Mouse (Mus musculus) ES-E14 (cell line): ENCODE results near the gene Nfib. TPM values are rescaled to one million over a fixed set of nuclear protein-coding genes. Genes with fewer than 3 reads are reported as not detected.

Experiments
- DNase-seq: peaks from one replicate; pipeline ENCODE4 v3.0.0-alpha.2; 2013; ENCODE audit warnings: low read depth, low spot score
- H3K27ac ChIP-seq: 2 replicates; pipeline ENCODE4 v1.5.1; 2012; ENCODE audit warnings: low read depth, mild to moderate bottlenecking, low read length, moderate library complexity, mixed read lengths; ENCODE audit not compliant: poor library complexity, insufficient read depth, severe bottlenecking
- H3K36me3 ChIP-seq: 2 replicates; pipeline ENCODE4 v1.6.1; 2012; ENCODE audit warnings: mild to moderate bottlenecking, low read length, moderate library complexity, mixed read lengths; ENCODE audit not compliant: control insufficient read depth, poor library complexity, insufficient read depth, severe bottlenecking
- H3K4me1 ChIP-seq, 2 experiments: fragments of 150-350 bp in 1 of 2; sonication (generic) in 1 of 2; 2 replicates each; pipeline ENCODE4 v1.6.1; 2012; ENCODE audit warnings: low read length in 2 of 2, mild to moderate bottlenecking in 1 of 2, mixed read lengths in 1 of 2; ENCODE audit not compliant: control insufficient read depth in 2 of 2, insufficient read depth in 2 of 2, poor library complexity in 1 of 2
- H3K4me3 ChIP-seq, 2 experiments: fragments of 150-350 bp in 1 of 2; sonication (generic) in 1 of 2; 2 replicates each; pipeline ENCODE4 v1.5.1; 2012; ENCODE audit warnings: low read length in 2 of 2, low read depth in 1 of 2, mild to moderate bottlenecking in 1 of 2, mixed read lengths in 1 of 2; ENCODE audit not compliant: insufficient read depth in 1 of 2, poor library complexity in 1 of 2, severe bottlenecking in 1 of 2
- H3K9ac ChIP-seq: 2 replicates; pipeline ENCODE4 v1.6.1; 2012; ENCODE audit warnings: low read depth, mild to moderate bottlenecking, low read length, mixed read lengths; ENCODE audit not compliant: poor library complexity, insufficient read depth, severe bottlenecking
- H3K9me3 ChIP-seq: fragments of 150-350 bp; sonication (generic); 2 replicates; pipeline ENCODE4 v1.6.1; 2012; ENCODE audit warnings: low read depth, mild to moderate bottlenecking, low read length; ENCODE audit not compliant: control insufficient read depth, insufficient read depth
- CHD2 ChIP-seq: IDR thresholded peaks from 2 replicates; pipeline ENCODE4 v1.6.1; 2014; ENCODE audit warnings: mild to moderate bottlenecking, low read depth, low read length, inconsistent platforms
- HCFC1 ChIP-seq: IDR thresholded peaks from 2 replicates; pipeline ENCODE4 v1.6.1; 2012; ENCODE audit warnings: low read length, inconsistent platforms, borderline replicate concordance; ENCODE audit not compliant: insufficient read depth
- MAFK ChIP-seq: IDR thresholded peaks from 2 replicates; pipeline ENCODE4 v1.6.1; 2014; ENCODE audit warnings: mild to moderate bottlenecking, low read depth, low read length, inconsistent platforms; ENCODE audit not compliant: insufficient read depth
- ZC3H11A ChIP-seq: IDR thresholded peaks from 2 replicates; pipeline ENCODE4 v1.6.1; 2012; ENCODE audit warnings: low read depth, mild to moderate bottlenecking, inconsistent platforms, low read length, borderline replicate concordance
- ZNF384 ChIP-seq: IDR thresholded peaks from 2 replicates; pipeline ENCODE4 v1.6.1; 2012; ENCODE audit warnings: low read depth, low read length, inconsistent platforms
- in situ Hi-C, 2 experiments: fragments of 600-800 bp; cut with MboI; formaldehyde crosslinking; loops; one replicate each; pipeline ENCODE4 v1.15.1; 2025; ENCODE audit warnings: low sequenced_read_pairs in 2 of 2, inconsistent platforms in 1 of 2; ENCODE audit not compliant: unreplicated experiment in 2 of 2
- total RNA-seq: library from RNA; depleted of rRNA; stranded (reverse); fragments of 300-350 nt; gene quantifications from 2 replicates; pipeline ENCODE4 v1.2.3, GENCODE M21; 2012

Gene Nfib
- total RNA-seq, 1 experiment = 8.9 TPM

DNA sequence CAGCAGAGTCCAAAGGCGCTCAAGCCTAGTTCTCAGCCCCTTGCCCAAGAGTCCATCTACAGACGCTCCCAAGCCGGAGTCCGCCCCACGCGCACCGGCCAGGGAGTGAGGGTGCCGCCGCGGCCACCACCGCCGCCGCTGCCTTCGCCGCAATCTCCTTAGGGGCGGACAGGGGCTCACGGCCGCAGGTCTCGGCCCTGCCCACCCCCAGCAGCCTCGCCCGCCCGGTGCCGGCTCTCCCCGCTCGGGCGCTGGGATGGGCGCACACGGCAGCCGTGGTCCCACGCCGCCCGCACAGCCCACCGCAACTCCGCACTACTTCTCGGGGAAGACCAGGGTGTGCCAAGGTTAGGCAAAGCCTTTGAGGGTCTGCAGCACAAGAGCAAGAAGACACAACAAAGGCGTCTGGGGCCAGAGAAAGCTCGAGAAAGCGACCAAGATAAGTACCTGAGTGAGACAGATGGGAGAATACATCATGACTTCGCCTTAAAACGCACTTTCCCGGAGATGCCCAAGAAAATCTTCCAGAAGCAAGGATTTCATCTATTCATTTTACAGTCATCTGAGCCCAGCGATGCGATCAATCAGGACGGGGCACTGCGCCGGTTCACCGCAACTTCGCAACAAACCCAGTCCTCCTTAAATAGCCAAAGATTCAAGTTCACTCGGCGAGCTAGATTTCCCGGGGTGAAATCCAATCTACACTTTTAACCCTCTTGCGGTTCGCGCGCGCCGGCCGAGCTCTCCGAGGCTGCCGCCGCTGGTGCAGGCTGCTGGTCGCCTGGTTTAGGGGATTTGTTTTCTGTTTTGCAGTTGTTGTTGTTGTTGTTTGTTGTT, 201.0 kb downstream of the Nfib start:
- peak overlapping the region; percentile 97; the same call in 1 of the 2 replicates for H3K27ac ChIP-seq
- TF ChIP-seq ZC3H11A (no peak), HCFC1 (0 out of 2 replicates have a peak, but pooled peaks have one; percentile 38)
- H3K9ac ChIP-seq = peak overlapping the region; percentile 88
- H3K9me3 ChIP-seq = no peaks in the 10 kb centered on the region
- in situ Hi-C loops = no loop called here
- H3K36me3 ChIP-seq = no peaks in the 10 kb centered on the region
- peaks cover 0 to 6% of the 10 kb centered on the region in 2 experiments; a peak in 3 of 4 replicates for H3K4me1 ChIP-seq
- peak; percentile 26 for DNase-seq
- peak overlapping the region; percentile 91 to 92 for H3K4me3 ChIP-seq

DNA sequence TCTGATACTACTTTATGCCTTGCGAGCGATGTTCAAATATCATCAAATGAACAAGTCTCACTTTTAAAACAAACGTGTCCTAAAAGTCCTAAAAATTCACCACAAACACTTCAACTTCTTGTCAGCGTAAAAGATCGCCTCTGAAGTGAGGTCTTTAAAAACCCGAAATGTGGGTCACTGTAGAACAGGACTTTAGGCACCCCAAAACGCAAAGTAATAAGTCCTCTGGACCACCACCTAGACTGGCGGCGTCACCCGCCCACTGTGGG, 201.6 kb downstream of the Nfib start:
- DNase-seq = no peak
- TF ChIP-seq MAFK (no peak), ZC3H11A (no peak), CHD2 (no peak), ZNF384 (no peak), HCFC1 (no peak)
- peak overlapping the region; percentile 88 for H3K9ac ChIP-seq
- no peaks in the 10 kb centered on the region for H3K36me3 ChIP-seq
- no peaks in the 10 kb centered on the region for H3K9me3 ChIP-seq
- H3K4me3 ChIP-seq = peak overlapping the region; percentile 91 to 92
- peaks cover 0 to 5% of the 10 kb centered on the region in 2 experiments; a peak in 3 of 4 replicates for H3K4me1 ChIP-seq
- no peak overlapping the region for H3K27ac ChIP-seq
- in situ Hi-C loops = no loop called here

DNA sequence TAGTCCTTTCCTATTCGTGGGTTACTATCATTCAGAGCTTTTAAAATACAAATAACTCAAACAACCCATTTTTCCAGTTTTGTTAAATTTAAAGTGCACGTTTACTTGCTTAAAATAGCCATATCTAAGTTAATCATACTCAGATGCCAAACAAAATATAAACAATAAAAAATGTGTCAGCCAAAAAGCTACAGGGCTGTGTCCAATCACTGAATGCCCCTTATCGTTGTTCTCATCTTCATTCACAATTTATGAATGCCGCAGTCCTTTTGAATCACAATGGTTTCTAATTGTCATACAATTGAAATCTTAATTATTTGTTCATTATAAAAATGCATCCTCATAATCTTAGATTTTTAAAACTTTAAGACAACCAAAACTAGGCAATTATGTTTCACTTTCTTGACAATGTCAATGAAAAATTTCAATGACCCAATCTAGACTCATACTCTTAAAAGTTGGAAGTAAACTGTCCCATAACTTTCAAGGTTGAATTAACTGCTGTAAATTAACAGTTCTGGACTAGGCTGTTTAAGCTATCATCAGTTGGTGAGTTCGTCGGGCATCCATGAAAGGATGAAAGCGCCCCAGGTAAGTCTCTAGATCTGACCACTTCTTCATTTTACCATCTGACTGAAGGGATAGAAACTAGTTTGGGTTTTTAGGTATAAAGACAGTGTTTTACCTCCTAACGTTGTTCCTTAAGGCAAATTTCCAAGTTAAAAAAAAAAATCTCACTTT, 202.1 kb downstream of the Nfib start:
- Histone ChIP-seq H3K4me3 (peak overlapping the region; percentile 26 to 91; a peak in 3 of 4 replicates), H3K27ac (no peak overlapping the region), H3K9ac (no peak overlapping the region), H3K9me3 (no peaks in the 10 kb centered on the region), H3K36me3 (peaks cover under 1% of the 10 kb centered on the region; the same call in 1 of the 2 replicates), H3K4me1 (peaks cover 0 to 5% of the 10 kb centered on the region in 2 experiments; a peak in 1 of 4 replicates)
- in situ Hi-C loops = no loop called here
- no peak for TF ChIP-seq CHD2
- TF ChIP-seq MAFK = no peak
- TF ChIP-seq HCFC1 = no peak
- no peak for TF ChIP-seq ZC3H11A
- DNase-seq = no peak

DNA sequence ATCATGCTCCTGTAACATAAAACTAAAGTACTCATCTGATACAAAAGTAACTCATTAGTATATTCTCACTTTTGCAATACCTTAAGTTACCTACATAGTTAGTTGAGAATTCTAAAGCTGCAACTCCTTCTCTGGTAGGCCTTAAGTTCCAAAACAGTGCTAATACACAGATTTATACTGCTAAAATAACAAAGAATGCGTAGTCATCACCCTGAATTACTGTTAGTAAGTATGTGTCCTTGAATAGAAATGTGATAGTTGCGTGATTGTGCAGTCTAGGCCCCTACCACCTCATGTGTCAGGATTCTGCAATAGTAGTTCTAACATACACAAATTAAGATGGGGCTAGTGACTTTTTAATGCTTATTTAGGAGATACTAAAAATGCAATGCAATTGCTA, 202.9 kb downstream of the Nfib start:
- in situ Hi-C loops = no loop called here
- H3K27ac ChIP-seq = no peak overlapping the region
- TF ChIP-seq HCFC1 (no peak), CHD2 (no peak), MAFK (no peak), ZNF384 (no peak), ZC3H11A (no peak)
- H3K4me3 ChIP-seq = no peak overlapping the region
- H3K9me3 ChIP-seq = no peaks in the 10 kb centered on the region
- peaks cover 7% of the 10 kb centered on the region for H3K36me3 ChIP-seq
- no peak for DNase-seq
- H3K4me1 ChIP-seq = peaks cover 0 to 2% of the 10 kb centered on the region in 2 experiments; a peak in 1 of 4 replicates
- H3K9ac ChIP-seq = no peak overlapping the region
